Mouse (Mus musculus) hindbrain, embryonic 11.5 days (tissue): ENCODE measurements at regions not wholly inside any gene's neighbourhood (a gene's known extent, or its start where the extent isn't known, plus 50 kb on each side); places are given as distances from the start of the nearest gene placed in this dataset.

Experiments
- ATAC-seq: fragments of 200-750 bp; cut with Nextera tagmentation; 2 replicates; pipeline ENCODE4 v1.8.0; 2017; ENCODE audit warnings: mild to moderate bottlenecking, moderate TSS enrichment, moderate library complexity; ENCODE audit not compliant: low FRiP score
- DNase-seq: peaks from one replicate; pipeline ENCODE4 v3.0.0-alpha.2; 2015; ENCODE audit warnings: low spot score
- H3K27ac ChIP-seq: fragments of 300-500 bp; sonication (generic); 2 replicates; pipeline ENCODE4 v1.5.1; 2014; ENCODE audit warnings: mild to moderate bottlenecking, low read depth, low read length
- H3K27me3 ChIP-seq: fragments of 300-500 bp; sonication (generic); 2 replicates; pipeline ENCODE4 v1.6.1; 2014; ENCODE audit warnings: mild to moderate bottlenecking, low read length, moderate library complexity, mixed read lengths; ENCODE audit not compliant: control insufficient read depth, insufficient read depth
- H3K36me3 ChIP-seq: fragments of 300-500 bp; sonication (generic); 2 replicates; pipeline ENCODE4 v1.6.1; 2014; ENCODE audit warnings: mild to moderate bottlenecking, low read length, moderate library complexity, mixed read lengths; ENCODE audit not compliant: control insufficient read depth, insufficient read depth
- H3K4me1 ChIP-seq: fragments of 300-500 bp; sonication (generic); replicated peaks from 2 replicates; pipeline ENCODE4 v1.6.1; 2014; ENCODE audit warnings: low read length, mixed read lengths; ENCODE audit not compliant: control insufficient read depth, insufficient read depth
- H3K4me2 ChIP-seq: fragments of 300-500 bp; sonication (generic); replicated peaks from 2 replicates; pipeline ENCODE4 v1.6.1; 2014; ENCODE audit warnings: mild to moderate bottlenecking, low read depth, low read length
- H3K4me3 ChIP-seq: fragments of 300-500 bp; sonication (generic); 2 replicates; pipeline ENCODE4 v1.5.1; 2014; ENCODE audit warnings: low read depth, low read length
- H3K9ac ChIP-seq: fragments of 300-500 bp; sonication (generic); 2 replicates; pipeline ENCODE4 v1.6.1; 2014; ENCODE audit warnings: low read depth, low read length
- H3K9me3 ChIP-seq: fragments of 300-500 bp; sonication (generic); 2 replicates; pipeline ENCODE4 v1.6.1; 2016; ENCODE audit warnings: low read length; ENCODE audit not compliant: control insufficient read depth
- WGBS: fragments of 180-500 bp; shearing (Covaris S2); extraction: QIAGEN DNeasy Blood & Tissue Kit; methylation state at CpG from one replicate; pipeline ENCODE4 v1.1.7; 2014; 5-methylcytosine and 5-hydroxymethylcytosine counted together

DNA sequence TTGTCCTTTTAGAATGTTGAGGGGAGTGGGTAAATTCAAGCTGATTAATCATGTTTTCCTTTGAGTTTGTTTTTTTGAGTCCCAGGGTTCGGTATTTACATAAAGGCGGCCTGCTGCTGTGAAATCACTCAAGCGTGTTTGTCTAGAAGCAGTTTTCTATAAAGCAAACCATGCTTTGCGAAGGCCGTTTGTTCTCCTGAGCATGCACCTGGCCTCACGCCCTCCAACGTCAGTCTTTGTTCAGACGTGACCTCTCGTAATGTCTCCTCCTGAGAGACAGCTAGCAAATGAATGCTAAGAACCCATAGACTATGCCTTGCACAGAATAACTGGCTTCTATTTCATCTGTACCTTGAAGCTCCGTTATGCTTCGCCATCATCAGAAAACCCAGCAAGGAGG, 92.8 kb upstream of the Kcnk2 start:
- ATAC-seq (no peak), DNase-seq (peak; percentile 16)
- no peaks in the 10 kb centered on the region for H3K9me3 ChIP-seq
- H3K4me3 ChIP-seq: no peak overlapping the region
- 33% methylated on average over 11 of the region's 11 CpGs for WGBS
- no peak overlapping the region for H3K27ac ChIP-seq
- H3K4me1 ChIP-seq: peaks cover 4% of the 10 kb centered on the region; the same call in 1 of the 2 replicates
- no peak overlapping the region for H3K4me2 ChIP-seq
- no peaks in the 10 kb centered on the region for H3K27me3 ChIP-seq
- no peak overlapping the region for H3K9ac ChIP-seq
- no peaks in the 10 kb centered on the region for H3K36me3 ChIP-seq

- ATAC-seq (no peak), DNase-seq (no peak)
- H3K27me3 ChIP-seq: no peaks in the 10 kb centered on the region
- 88% methylated on average over 4 of the region's 4 CpGs for WGBS
- no peak overlapping the region for H3K4me3 ChIP-seq
- no peaks in the 10 kb centered on the region for H3K4me1 ChIP-seq
- H3K9me3 ChIP-seq: no peaks in the 10 kb centered on the region
- no peak overlapping the region for H3K4me2 ChIP-seq
- no peaks in the 10 kb centered on the region for H3K36me3 ChIP-seq
- no peak overlapping the region for H3K27ac ChIP-seq
- H3K9ac ChIP-seq: no peak overlapping the region
Measured at GRCm38 (mm10) chr1:189485336-189485735, 83.3 kb upstream of the Kcnk2 start.

DNA sequence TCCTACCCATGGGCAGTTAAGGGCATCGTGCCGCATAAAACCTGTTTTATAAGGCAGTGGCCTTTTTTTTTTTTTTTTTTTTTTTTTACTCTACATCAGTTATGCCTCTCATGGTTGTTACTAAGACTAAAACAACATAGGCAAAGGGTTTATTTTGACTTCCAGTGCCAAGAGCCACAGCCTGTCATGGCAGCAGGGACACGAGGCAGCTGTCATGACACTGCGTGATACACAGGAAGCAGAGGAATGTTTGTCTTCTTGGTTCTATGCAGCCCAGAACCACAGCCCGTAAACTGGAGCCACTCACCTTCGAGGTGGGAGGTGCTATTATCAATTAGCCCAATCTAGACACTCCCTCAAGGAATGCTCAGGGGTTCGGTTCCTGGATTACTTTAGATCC, 81.3 kb upstream of the Kcnk2 start:
- no peaks in the 10 kb centered on the region for H3K27me3 ChIP-seq
- H3K4me2 ChIP-seq: no peak overlapping the region
- no peaks in the 10 kb centered on the region for H3K36me3 ChIP-seq
- DNase-seq: no peak
- H3K9ac ChIP-seq: no peak overlapping the region
- WGBS: 85% methylated on average over 7 of the region's 7 CpGs
- no peak overlapping the region for H3K27ac ChIP-seq
- H3K4me1 ChIP-seq: no peaks in the 10 kb centered on the region
- no peaks in the 10 kb centered on the region for H3K9me3 ChIP-seq
- no peak for ATAC-seq
- H3K4me3 ChIP-seq: no peak overlapping the region

GRCm38 (mm10) chr1:189478051-189478450, 76.0 kb upstream of the Kcnk2 start:
- ATAC-seq (no peak), DNase-seq (no peak)
- Histone ChIP-seq H3K4me1 (no peaks in the 10 kb centered on the region), H3K4me2 (no peak overlapping the region), H3K9me3 (no peaks in the 10 kb centered on the region), H3K36me3 (no peaks in the 10 kb centered on the region), H3K27me3 (no peaks in the 10 kb centered on the region), H3K27ac (no peak overlapping the region), H3K4me3 (no peak overlapping the region), H3K9ac (no peak overlapping the region)
- 79% methylated on average over 6 of the region's 6 CpGs for WGBS

- no peaks in the 10 kb centered on the region for H3K36me3 ChIP-seq
- no peaks in the 10 kb centered on the region for H3K9me3 ChIP-seq
- WGBS: 93% methylated on average over 14 of the region's 14 CpGs
- H3K27me3 ChIP-seq: no peaks in the 10 kb centered on the region
- no peak overlapping the region for H3K4me2 ChIP-seq
- H3K4me3 ChIP-seq: no peak overlapping the region
- H3K9ac ChIP-seq: no peak overlapping the region
- no peak overlapping the region for H3K27ac ChIP-seq
- no peak for DNase-seq
- H3K4me1 ChIP-seq: no peaks in the 10 kb centered on the region
- no peak for ATAC-seq
Measured at GRCm38 (mm10) chr1:189476796-189477195, 74.7 kb upstream of the Kcnk2 start.

GRCm38 (mm10) chr1:189473071-189473470, 71.0 kb upstream of the Kcnk2 start:
- H3K4me1 ChIP-seq: no peaks in the 10 kb centered on the region
- ATAC-seq (no peak), DNase-seq (no peak)
- H3K36me3 ChIP-seq: no peaks in the 10 kb centered on the region
- no peak overlapping the region for H3K4me2 ChIP-seq
- H3K9ac ChIP-seq: no peak overlapping the region
- no peaks in the 10 kb centered on the region for H3K27me3 ChIP-seq
- no peaks in the 10 kb centered on the region for H3K9me3 ChIP-seq
- H3K4me3 ChIP-seq: no peak overlapping the region
- 87% methylated on average over 4 of the region's 4 CpGs for WGBS
- H3K27ac ChIP-seq: no peak overlapping the region

DNA sequence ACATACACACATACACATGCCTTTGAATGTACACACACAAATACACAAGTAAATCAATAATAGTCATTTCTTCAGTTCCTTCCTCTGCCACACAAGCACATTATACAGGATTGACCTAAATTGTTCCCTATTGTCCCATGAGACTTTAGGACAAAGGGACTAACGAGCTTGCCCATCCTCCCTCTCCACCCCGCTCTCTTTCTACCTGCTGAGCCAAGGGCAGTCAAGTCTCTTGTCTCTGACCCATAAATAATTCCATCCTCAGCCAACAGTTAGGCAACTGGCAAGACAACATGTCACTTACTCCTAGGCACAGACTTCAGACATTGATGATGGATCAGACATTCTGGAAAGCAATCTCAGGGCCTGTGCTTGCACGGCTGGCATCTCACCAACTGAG, 56.3 kb upstream of the Kcnk2 start:
- 51% methylated on average over 3 of the region's 3 CpGs for WGBS

More for the DNA sequence above, 56.3 kb upstream of the Kcnk2 start:
- Histone ChIP-seq H3K36me3 (no peaks in the 10 kb centered on the region), H3K4me1 (no peaks in the 10 kb centered on the region), H3K4me3 (no peak overlapping the region), H3K27me3 (no peaks in the 10 kb centered on the region), H3K4me2 (no peak overlapping the region), H3K9ac (no peak overlapping the region), H3K27ac (no peak overlapping the region), H3K9me3 (no peaks in the 10 kb centered on the region)
- ATAC-seq (no peak), DNase-seq (no peak)
